Mouse (Mus musculus) testis, postnatal 14 days (tissue): ENCODE results near the gene Sdk2.

Experiments
- DNase-seq: peaks from one replicate; pipeline ENCODE4 v3.0.0; 2021; ENCODE audit warnings: low spot score

Gene Sdk2

GRCm38 (mm10) chr11:113740100-113740499, 326.7 kb downstream of the Sdk2 start:
- DNase-seq, result no peak

GRCm38 (mm10) chr11:113739213-113739612, 327.6 kb downstream of the Sdk2 start:
- no peak for DNase-seq

GRCm38 (mm10) chr11:113737912-113738311, 328.9 kb downstream of the Sdk2 start:
- no peak for DNase-seq

- no peak for DNase-seq
Observed at GRCm38 (mm10) chr11:113737553-113737854, 329.3 kb downstream of the Sdk2 start.

- no peak for DNase-seq
Observed at GRCm38 (mm10) chr11:113736848-113737552, 329.8 kb downstream of the Sdk2 start.

GRCm38 (mm10) chr11:113735151-113735550, 331.7 kb downstream of the Sdk2 start:
- DNase-seq, result no peak

GRCm38 (mm10) chr11:113733631-113734364, 333.0 kb downstream of the Sdk2 start:
- DNase-seq, result no peak

- no peak for DNase-seq
Observed at GRCm38 (mm10) chr11:113731945-113732612, 334.8 kb downstream of the Sdk2 start.

- no peak for DNase-seq
Observed at GRCm38 (mm10) chr11:113730879-113731278, 336.0 kb downstream of the Sdk2 start.

- DNase-seq, result no peak
Observed at GRCm38 (mm10) chr11:113729917-113730316, 336.9 kb downstream of the Sdk2 start.

GRCm38 (mm10) chr11:113729239-113729638, 337.6 kb downstream of the Sdk2 start:
- DNase-seq, result no peak

GRCm38 (mm10) chr11:113727992-113728391, 338.9 kb downstream of the Sdk2 start:
- no peak for DNase-seq

GRCm38 (mm10) chr11:113726994-113727888, 339.6 kb downstream of the Sdk2 start:
- no peak for DNase-seq
